Mouse (Mus musculus) midbrain, embryonic 12.5 days (tissue): ENCODE results near the gene Gm9970. TPM values are rescaled to one million over a fixed set of nuclear protein-coding genes. Genes with fewer than 3 reads are reported as not detected.

Source experiments
- ATAC-seq: fragments of 200-750 bp; cut with Nextera tagmentation; 2 replicates; pipeline ENCODE4 v1.8.0; 2017; ENCODE audit warnings: low read depth, moderate TSS enrichment, moderate library complexity; ENCODE audit not compliant: low FRiP score
- H3K27ac ChIP-seq: fragments of 300-500 bp; sonication (generic); replicated peaks from 2 replicates; pipeline ENCODE4 v1.5.1; 2016; ENCODE audit warnings: mild to moderate bottlenecking
- H3K27me3 ChIP-seq: fragments of 300-500 bp; sonication (generic); 2 replicates; pipeline ENCODE4 v1.6.1; 2016; ENCODE audit warnings: mild to moderate bottlenecking
- H3K36me3 ChIP-seq: fragments of 300-500 bp; sonication (generic); 2 replicates; pipeline ENCODE4 v1.6.1; 2016
- H3K4me1 ChIP-seq: fragments of 300-500 bp; sonication (generic); 2 replicates; pipeline ENCODE4 v1.6.1; 2016
- H3K4me2 ChIP-seq: fragments of 300-500 bp; sonication (generic); replicated peaks from 2 replicates; pipeline ENCODE4 v1.6.1; 2016; ENCODE audit warnings: mild to moderate bottlenecking, moderate library complexity
- H3K4me3 ChIP-seq: fragments of 300-500 bp; sonication (generic); 2 replicates; pipeline ENCODE4 v1.5.1; 2016; ENCODE audit warnings: mild to moderate bottlenecking
- H3K9ac ChIP-seq: fragments of 300-500 bp; sonication (generic); replicated peaks from 2 replicates; pipeline ENCODE4 v1.6.1; 2016; ENCODE audit warnings: mild to moderate bottlenecking, moderate library complexity
- H3K9me3 ChIP-seq: fragments of 300-500 bp; sonication (generic); 2 replicates; pipeline ENCODE4 v1.6.1; 2016; ENCODE audit warnings: mild to moderate bottlenecking
- WGBS: fragments of 180-500 bp; shearing (Covaris S2); methylation state at CpG from one replicate; pipeline ENCODE4 v1.1.7; 2016; 5-methylcytosine and 5-hydroxymethylcytosine counted together
- polyA plus RNA-seq: library from polyadenylated mRNA; unstranded; fragments of >200 nt; fragmentation: Nextera tagmentation; extraction: Ambion mirVana; gene quantifications from 2 replicates; pipeline ENCODE4 v1.2.1, GENCODE M21; 2016

Gene Gm9970
- polyA plus RNA-seq, 1 experiment from 2014 or later, result 0.71 TPM

GRCm38 (mm10) chr5:31254452-31254851 is 13.4 kb upstream of the Gm9970 start:
- Histone ChIP-seq H3K9me3 (no peaks in the 10 kb centered on the region), H3K36me3 (peaks cover 87% of the 10 kb centered on the region)
- 88% methylated on average over 7 of the region's 7 CpGs for WGBS

GRCm38 (mm10) chr5:31253806-31254205 is 12.8 kb upstream of the Gm9970 start:
- WGBS, result 93% methylated on average over 8 of the region's 8 CpGs
- peaks cover 86% of the 10 kb centered on the region for H3K36me3 ChIP-seq
- H3K27ac ChIP-seq, result no peak overlapping the region

More at GRCm38 (mm10) chr5:31254452-31254851, 13.4 kb upstream of the Gm9970 start:
- peaks cover 14% of the 10 kb centered on the region for H3K27me3 ChIP-seq
- H3K9ac ChIP-seq, result no peak overlapping the region
- no peak for ATAC-seq
- peaks cover 9% of the 10 kb centered on the region for H3K4me1 ChIP-seq
- H3K27ac ChIP-seq, result no peak overlapping the region
- H3K4me3 ChIP-seq, result no peak overlapping the region
- no peak overlapping the region for H3K4me2 ChIP-seq

DNA sequence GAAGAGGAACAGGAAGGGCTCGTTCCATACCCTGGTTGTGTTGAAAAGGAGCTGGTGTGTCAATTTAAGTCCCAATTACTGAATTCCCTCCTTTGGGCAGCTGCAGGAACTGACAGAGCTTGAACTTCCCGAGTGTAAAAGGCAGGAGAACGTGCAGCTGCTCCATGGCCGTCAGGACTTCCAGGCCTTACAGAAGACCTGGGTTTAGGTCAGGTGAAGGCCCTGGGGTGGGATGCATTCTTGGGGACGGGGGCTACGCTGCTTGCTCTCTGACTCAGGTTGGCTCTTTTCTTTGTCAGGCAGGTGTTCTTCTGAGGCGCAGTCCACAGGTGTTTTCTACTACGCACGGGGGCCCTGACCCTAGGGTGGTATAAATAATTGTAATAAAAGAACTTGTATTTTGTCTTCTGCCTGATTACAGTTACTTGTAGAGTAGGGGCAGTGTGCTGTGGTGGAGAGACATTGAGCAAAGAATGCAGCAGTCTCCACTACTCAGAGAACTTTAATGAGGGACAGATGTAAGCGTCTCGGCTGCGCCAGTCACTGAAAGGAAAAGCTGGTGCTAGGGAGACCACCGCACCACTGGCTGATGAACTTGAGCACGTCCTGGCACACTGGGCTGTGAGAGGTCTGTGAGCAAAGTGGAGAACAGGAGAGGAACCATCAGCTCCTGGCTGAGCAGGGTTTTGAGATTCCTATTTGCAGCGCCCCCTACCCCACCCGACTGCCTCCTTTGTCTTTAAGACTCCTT is 11.9 kb upstream of the Gm9970 start:
- Histone ChIP-seq H3K36me3 (peaks cover 88% of the 10 kb centered on the region), H3K4me2 (no peak overlapping the region), H3K27ac (no peak overlapping the region), H3K27me3 (peaks cover 14% of the 10 kb centered on the region), H3K4me1 (peaks cover 9% of the 10 kb centered on the region), H3K9me3 (no peaks in the 10 kb centered on the region), H3K4me3 (no peak overlapping the region), H3K9ac (no peak overlapping the region)
- no peak for ATAC-seq
- WGBS, result 83% methylated on average over 16 of the region's 16 CpGs

More at GRCm38 (mm10) chr5:31253806-31254205, 12.8 kb upstream of the Gm9970 start:
- Histone ChIP-seq H3K27me3 (peaks cover 14% of the 10 kb centered on the region), H3K9ac (no peak overlapping the region), H3K4me1 (peaks cover 9% of the 10 kb centered on the region), H3K9me3 (no peaks in the 10 kb centered on the region), H3K4me3 (no peak overlapping the region), H3K4me2 (no peak overlapping the region)
- ATAC-seq, result no peak

DNA sequence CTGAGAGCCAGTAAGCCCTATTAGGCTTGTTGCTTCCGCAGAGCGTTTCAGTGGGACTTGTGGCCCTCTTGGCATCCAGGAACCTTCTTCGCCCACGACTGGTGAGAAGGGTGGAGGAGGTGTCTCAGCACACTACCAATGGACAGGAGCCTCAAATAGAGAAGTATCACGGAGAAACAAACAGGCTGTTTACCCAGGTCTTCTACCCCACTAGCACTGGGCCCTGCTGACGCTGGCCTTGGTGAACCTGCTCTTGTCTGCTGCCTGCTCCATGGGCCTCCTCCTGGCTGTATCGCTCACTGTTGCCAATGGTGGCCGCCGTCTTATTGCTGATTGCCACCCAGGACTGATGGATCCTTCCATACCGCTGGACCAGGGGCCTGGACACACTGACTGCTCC is 11.1 kb upstream of the Gm9970 start:
- ATAC-seq, result no peak
- Histone ChIP-seq H3K4me1 (peaks cover 9% of the 10 kb centered on the region), H3K4me3 (no peak overlapping the region), H3K9me3 (no peaks in the 10 kb centered on the region), H3K9ac (no peak overlapping the region), H3K27me3 (peaks cover 14% of the 10 kb centered on the region), H3K27ac (no peak overlapping the region), H3K36me3 (peaks cover 89% of the 10 kb centered on the region), H3K4me2 (no peak overlapping the region; the same call in 1 of the 2 replicates)
- WGBS, result 55% methylated on average over 10 of the region's 10 CpGs

- Histone ChIP-seq H3K27me3 (peaks cover 14% of the 10 kb centered on the region), H3K4me2 (peak within 1 kb of the TSS; percentile 29), H3K4me3 (0 out of 2 replicates have a peak within 1 kb of the TSS, but pooled peaks have one; percentile 10), H3K9me3 (no peaks in the 10 kb centered on the region), H3K4me1 (peaks cover 9% of the 10 kb centered on the region), H3K36me3 (peaks cover 92% of the 10 kb centered on the region), H3K27ac (no peak within 1 kb of the TSS), H3K9ac (peak within 1 kb of the TSS; percentile 28; the same call in 1 of the 2 replicates)
- WGBS, result 21% methylated on average over 47 of the region's 47 CpGs
- peak; percentile 41; the same call in 1 of the 2 replicates for ATAC-seq
Observed at GRCm38 (mm10) chr5:31251541-31252101, 10.6 kb upstream of the Gm9970 start, which contains the start of gene Krtcap3. Krtcap3 (plus strand) TSS chr5:31251691.

GRCm38 (mm10) chr5:31250716-31251115 is 9.7 kb upstream of the Gm9970 start:
- Histone ChIP-seq H3K9ac (no peak overlapping the region), H3K9me3 (no peaks in the 10 kb centered on the region), H3K4me2 (no peak overlapping the region), H3K27ac (no peak overlapping the region), H3K4me3 (no peak overlapping the region), H3K4me1 (peaks cover 9% of the 10 kb centered on the region), H3K27me3 (peaks cover 14% of the 10 kb centered on the region), H3K36me3 (peaks cover 96% of the 10 kb centered on the region)
- ATAC-seq, result no peak
- WGBS, result 65% methylated on average over 4 of the region's 4 CpGs

GRCm38 (mm10) chr5:31242191-31242590 is 1.2 kb upstream of the Gm9970 start:
- Histone ChIP-seq H3K4me3 (peak overlapping the region; percentile 98), H3K27ac (no peak overlapping the region; the same call in 1 of the 2 replicates), H3K4me1 (peaks cover 8% of the 10 kb centered on the region), H3K27me3 (no peaks in the 10 kb centered on the region), H3K36me3 (peaks cover 37% of the 10 kb centered on the region), H3K4me2 (peak overlapping the region; percentile 84), H3K9me3 (no peaks in the 10 kb centered on the region), H3K9ac (peak overlapping the region; percentile 96)
- WGBS, result 23% methylated on average over 10 of the region's 10 CpGs
- no peak for ATAC-seq

- Histone ChIP-seq H3K27ac (peak overlapping the region; percentile 98), H3K36me3 (peaks cover 31% of the 10 kb centered on the region), H3K4me3 (peak overlapping the region; percentile 98), H3K9me3 (no peaks in the 10 kb centered on the region), H3K27me3 (no peaks in the 10 kb centered on the region), H3K9ac (peak overlapping the region; percentile 96), H3K4me2 (peak overlapping the region; percentile 84), H3K4me1 (peaks cover 8% of the 10 kb centered on the region)
- under 1% methylated on average over 13 of the region's 13 CpGs for WGBS
- ATAC-seq, result no peak
Observed at GRCm38 (mm10) chr5:31241522-31242034, 546 bp upstream of the Gm9970 start.

GRCm38 (mm10) chr5:31226641-31227040 is 14.4 kb downstream of the Gm9970 start:
- H3K9ac ChIP-seq, result no peak overlapping the region
- H3K36me3 ChIP-seq, result no peaks in the 10 kb centered on the region
- peaks cover 2% of the 10 kb centered on the region; the same call in 1 of the 2 replicates for H3K4me1 ChIP-seq
- ATAC-seq, result no peak
- H3K4me2 ChIP-seq, result no peak overlapping the region
- H3K9me3 ChIP-seq, result no peaks in the 10 kb centered on the region
- no peak overlapping the region for H3K4me3 ChIP-seq
- no peaks in the 10 kb centered on the region for H3K27me3 ChIP-seq
- no peak overlapping the region for H3K27ac ChIP-seq
- WGBS, result 71% methylated on average over 1 of the region's 1 CpGs

DNA sequence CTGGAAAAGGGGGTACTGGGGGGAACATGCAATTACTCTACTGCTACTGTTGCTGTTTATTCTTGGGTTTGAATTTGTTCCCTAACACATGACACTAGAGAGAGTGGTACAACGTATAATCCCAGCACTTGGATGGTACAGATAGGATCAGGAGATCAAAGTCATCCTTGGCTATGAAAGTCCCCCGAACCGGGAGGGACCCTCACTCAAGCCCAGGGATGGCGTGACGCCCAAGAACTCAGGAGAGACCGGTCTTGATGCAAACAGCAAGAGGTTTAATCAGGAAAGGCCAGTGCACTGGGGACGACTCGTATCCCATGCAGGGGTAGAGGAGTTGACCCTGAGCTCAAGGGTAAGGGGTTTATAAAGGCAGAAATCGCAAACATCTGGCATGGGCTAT is 18.3 kb downstream of the Gm9970 start:
- Histone ChIP-seq H3K27me3 (no peaks in the 10 kb centered on the region), H3K27ac (no peak overlapping the region), H3K4me2 (no peak overlapping the region), H3K4me3 (no peak overlapping the region), H3K36me3 (no peaks in the 10 kb centered on the region), H3K4me1 (peaks cover 16% of the 10 kb centered on the region), H3K9me3 (no peaks in the 10 kb centered on the region), H3K9ac (no peak overlapping the region)
- WGBS, result 95% methylated on average over 9 of the region's 9 CpGs
- ATAC-seq, result no peak

- peak overlapping the region; percentile 95 for H3K27ac ChIP-seq
- H3K36me3 ChIP-seq, result no peaks in the 10 kb centered on the region
- H3K4me1 ChIP-seq, result peaks cover 16% of the 10 kb centered on the region
- no peaks in the 10 kb centered on the region for H3K9me3 ChIP-seq
- H3K27me3 ChIP-seq, result no peaks in the 10 kb centered on the region
- 11% methylated on average over 11 of the region's 11 CpGs for WGBS
- no peak for ATAC-seq
- H3K4me2 ChIP-seq, result peak overlapping the region; percentile 83
- H3K9ac ChIP-seq, result peak overlapping the region; percentile 92
- H3K4me3 ChIP-seq, result peak overlapping the region; percentile 97
Observed at GRCm38 (mm10) chr5:31221304-31221945, 19.6 kb downstream of the Gm9970 start.
